Mouse (Mus musculus): ENCODE measurements at regions not wholly inside any gene's neighbourhood (a gene's known extent, or its start where the extent isn't known, plus 50 kb on each side); places are given as distances from the start of the nearest gene placed in this dataset.

- no peak for DNase-seq
Measured at GRCm38 (mm10) chr4:21616116-21616515, 69.6 kb downstream of the Prdm13 start.

GRCm38 (mm10) chr4:21614429-21614828 lies 71.3 kb downstream of the Prdm13 start:
- no peak for DNase-seq

GRCm38 (mm10) chr4:21611531-21612282 lies 74.1 kb downstream of the Prdm13 start:
- DNase-seq = no peak

GRCm38 (mm10) chr4:21598024-21598423 lies 87.7 kb downstream of the Prdm13 start:
- no peak for DNase-seq

GRCm38 (mm10) chr4:21547771-21548170 lies 138.0 kb downstream of the Prdm13 start:
- DNase-seq = peak; percentile 1

GRCm38 (mm10) chr4:21539583-21539982 lies 146.2 kb downstream of the Prdm13 start:
- no peak for DNase-seq

- DNase-seq = no peak
Measured at GRCm38 (mm10) chr4:21535973-21536372, 149.8 kb downstream of the Prdm13 start.

GRCm38 (mm10) chr4:21532186-21532585 lies 153.6 kb downstream of the Prdm13 start:
- no peak for DNase-seq

Measured in adrenal gland, postnatal 25 days (tissue).